Mouse (Mus musculus) thymus, adult 2 months (tissue): ENCODE measurements at regions not wholly inside any gene's neighbourhood (a gene's known extent, or its start where the extent isn't known, plus 50 kb on each side); places are given as distances from the start of the nearest gene placed in this dataset.

Experiments
- CTCF ChIP-seq: fragments of 200-500 bp; IDR thresholded peaks from 2 replicates; pipeline ENCODE4 v1.5.1; 2012; ENCODE audit warnings: mild to moderate bottlenecking, control low read depth, low read length, moderate library complexity, borderline replicate concordance; ENCODE audit not compliant: control insufficient read depth, poor library complexity, insufficient read depth; ENCODE audit errors: extremely low read depth
- POLR2A ChIP-seq: fragments of 200-500 bp; IDR thresholded peaks from 2 replicates; pipeline ENCODE4 v1.6.1; 2012; ENCODE audit warnings: mild to moderate bottlenecking, low read length, control low read depth, moderate library complexity; ENCODE audit not compliant: control insufficient read depth, poor library complexity, insufficient read depth; ENCODE audit errors: extremely low read depth

GRCm38 (mm10) chr5:119762102-119762501 is 70.4 kb upstream of the Tbx5 start:
- TF ChIP-seq CTCF, result 0 out of 2 replicates have a peak, but pooled peaks have one; percentile 33
- TF ChIP-seq POLR2A, result no peak
